Mouse (Mus musculus) embryonic facial prominence, embryonic 10.5 days (tissue): ENCODE data around the gene A1cf. TPM values are rescaled to one million over a fixed set of nuclear protein-coding genes. Genes with fewer than 3 reads are reported as not detected.

Source experiments
- DNase-seq: peaks from one replicate; pipeline ENCODE4 v3.0.0-alpha.2; 2017; ENCODE audit warnings: low spot score
- H3K27ac ChIP-seq: fragments of 300-500 bp; sonication (generic); replicated peaks from 2 replicates; pipeline ENCODE4 v1.5.1; 2016; ENCODE audit warnings: mild to moderate bottlenecking
- H3K27me3 ChIP-seq: fragments of 300-500 bp; sonication (generic); replicated peaks from 2 replicates; pipeline ENCODE4 v1.6.1; 2016; ENCODE audit warnings: low read depth, mild to moderate bottlenecking; ENCODE audit not compliant: poor library complexity, severe bottlenecking
- H3K36me3 ChIP-seq: fragments of 300-500 bp; sonication (generic); replicated peaks from 2 replicates; pipeline ENCODE4 v1.6.1; 2016; ENCODE audit warnings: mild to moderate bottlenecking, moderate library complexity
- H3K4me1 ChIP-seq: fragments of 300-500 bp; sonication (generic); 2 replicates; pipeline ENCODE4 v1.6.1; 2016
- H3K4me3 ChIP-seq: fragments of 300-500 bp; sonication (generic); 2 replicates; pipeline ENCODE4 v1.5.1; 2016; ENCODE audit warnings: mild to moderate bottlenecking, moderate library complexity
- H3K9me3 ChIP-seq: fragments of 300-500 bp; sonication (generic); 2 replicates; pipeline ENCODE4 v1.6.1; 2016; ENCODE audit warnings: mild to moderate bottlenecking
- WGBS: fragments of 180-500 bp; shearing (Covaris S2); methylation state at CpG from one replicate; pipeline ENCODE4 v1.1.7; 2016; 5-methylcytosine and 5-hydroxymethylcytosine counted together
- polyA plus RNA-seq: library from polyadenylated mRNA; unstranded; fragments of >200 nt; fragmentation: Nextera tagmentation; extraction: Ambion mirVana; gene quantifications from 2 replicates; pipeline ENCODE4 v1.2.1, GENCODE M21; 2016

A1cf gene
- polyA plus RNA-seq, 1 experiment from 2014 or later: not detected

GRCm38 (mm10) chr19:31895971-31896370 lies 27.4 kb downstream of the A1cf start:
- DNase-seq: no peak
- 79% methylated on average over 1 of the region's 1 CpGs for WGBS
- Histone ChIP-seq H3K27me3 (no peaks in the 10 kb centered on the region), H3K27ac (no peak overlapping the region), H3K36me3 (no peaks in the 10 kb centered on the region), H3K9me3 (no peaks in the 10 kb centered on the region), H3K4me3 (no peak overlapping the region), H3K4me1 (no peaks in the 10 kb centered on the region)

- no peak for DNase-seq
- Histone ChIP-seq H3K9me3 (no peaks in the 10 kb centered on the region), H3K36me3 (no peaks in the 10 kb centered on the region), H3K4me3 (no peak overlapping the region), H3K27ac (no peak overlapping the region), H3K27me3 (no peaks in the 10 kb centered on the region), H3K4me1 (no peaks in the 10 kb centered on the region)
- 88% methylated on average over 1 of the region's 1 CpGs for WGBS
Observed at GRCm38 (mm10) chr19:31896711-31897110, 28.1 kb downstream of the A1cf start.

- Histone ChIP-seq H3K4me3 (no peak overlapping the region), H3K36me3 (no peaks in the 10 kb centered on the region), H3K9me3 (no peaks in the 10 kb centered on the region), H3K4me1 (0 out of 2 replicates have a peak, but pooled peaks cover 2% of the 10 kb centered on the region), H3K27ac (no peak overlapping the region), H3K27me3 (no peaks in the 10 kb centered on the region)
- 54% methylated on average over 7 of the region's 7 CpGs for WGBS
- DNase-seq: peak; percentile 13
Observed at GRCm38 (mm10) chr19:31905671-31906070, 37.1 kb downstream of the A1cf start.

- H3K4me3 ChIP-seq: no peak overlapping the region
- no peak overlapping the region for H3K27ac ChIP-seq
- H3K4me1 ChIP-seq: 0 out of 2 replicates have a peak, but pooled peaks cover 2% of the 10 kb centered on the region
- H3K27me3 ChIP-seq: no peaks in the 10 kb centered on the region
- WGBS: 76% methylated on average over 6 of the region's 6 CpGs
- H3K9me3 ChIP-seq: no peaks in the 10 kb centered on the region
- no peak for DNase-seq
- no peaks in the 10 kb centered on the region for H3K36me3 ChIP-seq
Observed at GRCm38 (mm10) chr19:31910423-31910822, 41.9 kb downstream of the A1cf start.

GRCm38 (mm10) chr19:31913946-31914345 lies 45.4 kb downstream of the A1cf start:
- Histone ChIP-seq H3K36me3 (no peaks in the 10 kb centered on the region), H3K9me3 (no peaks in the 10 kb centered on the region), H3K4me3 (no peak overlapping the region), H3K27ac (no peak overlapping the region), H3K27me3 (no peaks in the 10 kb centered on the region), H3K4me1 (no peaks in the 10 kb centered on the region)
- 93% methylated on average over 4 of the region's 4 CpGs for WGBS
- no peak for DNase-seq

GRCm38 (mm10) chr19:31920357-31920756 lies 51.8 kb downstream of the A1cf start:
- WGBS: 96% methylated on average over 4 of the region's 4 CpGs
- H3K4me3 ChIP-seq: no peak overlapping the region
- DNase-seq: no peak

GRCm38 (mm10) chr19:31921852-31922251 lies 53.3 kb downstream of the A1cf start:
- Histone ChIP-seq H3K27ac (no peak overlapping the region), H3K9me3 (no peaks in the 10 kb centered on the region), H3K4me3 (no peak overlapping the region), H3K36me3 (no peaks in the 10 kb centered on the region), H3K27me3 (no peaks in the 10 kb centered on the region), H3K4me1 (no peaks in the 10 kb centered on the region)
- no peak for DNase-seq
- WGBS: 63% methylated on average over 5 of the region's 5 CpGs

More at GRCm38 (mm10) chr19:31920357-31920756, 51.8 kb downstream of the A1cf start:
- H3K4me1 ChIP-seq: no peaks in the 10 kb centered on the region
- H3K36me3 ChIP-seq: no peaks in the 10 kb centered on the region
- H3K27ac ChIP-seq: no peak overlapping the region
- no peaks in the 10 kb centered on the region for H3K9me3 ChIP-seq
- H3K27me3 ChIP-seq: no peaks in the 10 kb centered on the region

- 80% methylated on average over 6 of the region's 6 CpGs for WGBS
- DNase-seq: no peak
- Histone ChIP-seq H3K4me1 (no peaks in the 10 kb centered on the region), H3K9me3 (no peaks in the 10 kb centered on the region), H3K27me3 (no peaks in the 10 kb centered on the region), H3K4me3 (no peak overlapping the region), H3K27ac (no peak overlapping the region), H3K36me3 (no peaks in the 10 kb centered on the region)
Observed at GRCm38 (mm10) chr19:31923615-31924352, 55.2 kb downstream of the A1cf start.

GRCm38 (mm10) chr19:31950793-31951489 lies 82.4 kb downstream of the A1cf start:
- 85% methylated on average over 7 of the region's 7 CpGs for WGBS
- DNase-seq: no peak

GRCm38 (mm10) chr19:31953799-31954198 lies 85.2 kb downstream of the A1cf start:
- WGBS: 76% methylated on average over 2 of the region's 2 CpGs
- H3K4me1 ChIP-seq: no peaks in the 10 kb centered on the region
- no peaks in the 10 kb centered on the region for H3K36me3 ChIP-seq
- no peak overlapping the region for H3K27ac ChIP-seq
- no peak for DNase-seq
- no peaks in the 10 kb centered on the region for H3K9me3 ChIP-seq
- H3K27me3 ChIP-seq: no peaks in the 10 kb centered on the region
- H3K4me3 ChIP-seq: no peak overlapping the region

More at GRCm38 (mm10) chr19:31950793-31951489, 82.4 kb downstream of the A1cf start:
- H3K4me1 ChIP-seq: no peaks in the 10 kb centered on the region
- no peaks in the 10 kb centered on the region for H3K36me3 ChIP-seq
- H3K27ac ChIP-seq: no peak overlapping the region
- no peaks in the 10 kb centered on the region for H3K27me3 ChIP-seq
- no peak overlapping the region for H3K4me3 ChIP-seq
- H3K9me3 ChIP-seq: no peaks in the 10 kb centered on the region

- Histone ChIP-seq H3K27ac (no peak overlapping the region), H3K4me3 (no peak overlapping the region), H3K4me1 (no peaks in the 10 kb centered on the region), H3K9me3 (no peaks in the 10 kb centered on the region), H3K27me3 (no peaks in the 10 kb centered on the region), H3K36me3 (no peaks in the 10 kb centered on the region)
- 84% methylated on average over 4 of the region's 4 CpGs for WGBS
- DNase-seq: no peak
Observed at GRCm38 (mm10) chr19:31954267-31954666, 85.7 kb downstream of the A1cf start.

- Histone ChIP-seq H3K9me3 (no peaks in the 10 kb centered on the region), H3K36me3 (no peaks in the 10 kb centered on the region), H3K27ac (no peak overlapping the region), H3K4me1 (no peaks in the 10 kb centered on the region), H3K4me3 (no peak overlapping the region), H3K27me3 (no peaks in the 10 kb centered on the region)
- no peak for DNase-seq
- 85% methylated on average over 4 of the region's 4 CpGs for WGBS
Observed at GRCm38 (mm10) chr19:31954696-31955095, 86.1 kb downstream of the A1cf start.

GRCm38 (mm10) chr19:31956359-31956758 lies 87.8 kb downstream of the A1cf start:
- Histone ChIP-seq H3K27ac (no peak overlapping the region), H3K9me3 (no peaks in the 10 kb centered on the region), H3K36me3 (no peaks in the 10 kb centered on the region), H3K4me3 (no peak overlapping the region), H3K27me3 (no peaks in the 10 kb centered on the region), H3K4me1 (no peaks in the 10 kb centered on the region)
- no peak for DNase-seq
- 76% methylated on average over 2 of the region's 2 CpGs for WGBS
